Mouse (Mus musculus) kidney, adult 2 months (tissue): ENCODE measurements around the gene Mctp2. TPM values are rescaled to one million over a fixed set of nuclear protein-coding genes. Genes with fewer than 3 reads are reported as not detected.
"Not testable (repeated sequence)": the region's sequence is repeated elsewhere in the genome, so short reads cannot be mapped to it uniquely, and the experiment has no call there.

ENCODE experiments used
- DNase-seq: peaks from one replicate; pipeline ENCODE4 v3.0.0; 2021
- H3K27ac ChIP-seq: fragments of 200-500 bp; 2 replicates; pipeline ENCODE4 v1.5.1; 2012; ENCODE audit warnings: low read depth, low read length, control low read depth, inconsistent platforms; ENCODE audit not compliant: insufficient read depth
- H3K27me3 ChIP-seq: fragments of 200-500 bp; replicated peaks from 2 replicates; pipeline ENCODE4 v1.6.1; 2012; ENCODE audit warnings: mild to moderate bottlenecking, moderate library complexity, low read length, inconsistent platforms; ENCODE audit not compliant: control insufficient read depth, insufficient read depth
- H3K36me3 ChIP-seq: fragments of 200-500 bp; 2 replicates; pipeline ENCODE4 v1.6.1; 2012; ENCODE audit warnings: mild to moderate bottlenecking, moderate library complexity, low read length, inconsistent platforms; ENCODE audit not compliant: control insufficient read depth, insufficient read depth
- H3K4me1 ChIP-seq: fragments of 200-500 bp; 2 replicates; pipeline ENCODE4 v1.6.1; 2011; ENCODE audit warnings: low read length; ENCODE audit not compliant: control insufficient read depth, insufficient read depth
- H3K4me3 ChIP-seq: fragments of 200-500 bp; 2 replicates; pipeline ENCODE4 v1.5.1; 2011; ENCODE audit warnings: mild to moderate bottlenecking, low read depth, low read length, control low read depth; ENCODE audit not compliant: insufficient read depth
- CTCF ChIP-seq: fragments of 200-500 bp; conservative IDR thresholded peaks from 2 replicates; pipeline ENCODE4 v1.5.1; 2011; ENCODE audit warnings: low read depth, mild to moderate bottlenecking, control low read depth, low read length, moderate library complexity, mixed read lengths; ENCODE audit not compliant: insufficient read depth, insufficient read length
- POLR2A ChIP-seq: fragments of 200-500 bp; IDR thresholded peaks from one replicate; pipeline ENCODE4 v1.6.1; 2011; ENCODE audit warnings: low read depth, low read length, control low read depth
- WGBS: fragments of 180-500 bp; shearing (Covaris S2); methylation state at CpG from one replicate; pipeline ENCODE4 v1.1.7; 2018; 5-methylcytosine and 5-hydroxymethylcytosine counted together
- polyA plus RNA-seq: library from polyadenylated mRNA; depleted of rRNA; stranded (reverse); fragments of >200 nt; gene quantifications from 2 replicates; pipeline ENCODE4 v1.2.3, GENCODE M21; 2012

Gene Mctp2
- polyA plus RNA-seq, 1 experiment: 0.48 TPM

DNA sequence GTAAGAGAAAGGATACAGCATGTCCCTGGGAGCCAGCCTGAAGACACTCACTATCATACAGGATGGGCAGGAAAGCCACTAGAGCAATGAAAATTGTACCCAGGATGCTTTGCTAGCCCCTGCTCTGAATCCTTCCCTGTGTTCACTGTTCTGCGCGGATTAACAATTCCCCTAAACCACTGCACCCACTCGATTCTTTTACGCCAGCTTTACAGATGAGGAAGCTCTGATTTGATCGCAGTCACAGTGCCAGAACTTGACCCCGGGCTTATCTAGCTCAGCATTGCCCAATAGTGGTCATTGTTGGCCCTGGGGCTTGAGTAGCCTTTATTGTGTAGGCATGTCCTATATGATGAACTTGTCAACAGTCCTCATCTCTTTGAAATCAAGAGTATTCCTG lies 34.9 kb downstream of the Mctp2 start:
- H3K27me3 ChIP-seq: no peaks in the 10 kb centered on the region
- no peak overlapping the region for H3K4me3 ChIP-seq
- no peaks in the 10 kb centered on the region for H3K36me3 ChIP-seq
- TF ChIP-seq POLR2A (no peak), CTCF (no peak)
- no peak overlapping the region for H3K27ac ChIP-seq
- H3K4me1 ChIP-seq: no peaks in the 10 kb centered on the region
- DNase-seq: no peak
- 81% methylated on average over 6 of the region's 6 CpGs for WGBS

DNA sequence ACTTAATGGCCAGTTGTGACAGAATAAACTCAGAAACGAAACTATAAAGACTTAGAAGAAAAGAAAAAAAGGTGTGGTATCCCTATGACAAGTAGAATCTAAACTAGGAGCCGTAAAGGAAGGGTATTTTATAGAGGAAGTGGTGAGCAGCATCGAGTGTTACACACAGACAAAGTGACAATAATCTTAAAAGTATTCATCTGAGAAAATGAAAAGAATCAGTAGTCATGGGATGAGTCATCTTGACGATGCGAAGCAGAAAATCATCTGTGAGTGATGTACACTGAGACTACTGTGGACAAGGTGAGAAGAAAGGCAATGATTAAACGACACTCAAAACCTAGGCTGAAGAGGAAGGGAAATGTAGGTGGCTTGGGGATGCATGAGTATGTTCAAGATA lies 36.4 kb downstream of the Mctp2 start:
- Histone ChIP-seq H3K36me3 (no peaks in the 10 kb centered on the region), H3K4me3 (no peak overlapping the region), H3K4me1 (no peaks in the 10 kb centered on the region), H3K27me3 (no peaks in the 10 kb centered on the region), H3K27ac (no peak overlapping the region)
- 79% methylated on average over 6 of the region's 6 CpGs for WGBS
- no peak for TF ChIP-seq POLR2A
- TF ChIP-seq CTCF: no peak
- no peak for DNase-seq

DNA sequence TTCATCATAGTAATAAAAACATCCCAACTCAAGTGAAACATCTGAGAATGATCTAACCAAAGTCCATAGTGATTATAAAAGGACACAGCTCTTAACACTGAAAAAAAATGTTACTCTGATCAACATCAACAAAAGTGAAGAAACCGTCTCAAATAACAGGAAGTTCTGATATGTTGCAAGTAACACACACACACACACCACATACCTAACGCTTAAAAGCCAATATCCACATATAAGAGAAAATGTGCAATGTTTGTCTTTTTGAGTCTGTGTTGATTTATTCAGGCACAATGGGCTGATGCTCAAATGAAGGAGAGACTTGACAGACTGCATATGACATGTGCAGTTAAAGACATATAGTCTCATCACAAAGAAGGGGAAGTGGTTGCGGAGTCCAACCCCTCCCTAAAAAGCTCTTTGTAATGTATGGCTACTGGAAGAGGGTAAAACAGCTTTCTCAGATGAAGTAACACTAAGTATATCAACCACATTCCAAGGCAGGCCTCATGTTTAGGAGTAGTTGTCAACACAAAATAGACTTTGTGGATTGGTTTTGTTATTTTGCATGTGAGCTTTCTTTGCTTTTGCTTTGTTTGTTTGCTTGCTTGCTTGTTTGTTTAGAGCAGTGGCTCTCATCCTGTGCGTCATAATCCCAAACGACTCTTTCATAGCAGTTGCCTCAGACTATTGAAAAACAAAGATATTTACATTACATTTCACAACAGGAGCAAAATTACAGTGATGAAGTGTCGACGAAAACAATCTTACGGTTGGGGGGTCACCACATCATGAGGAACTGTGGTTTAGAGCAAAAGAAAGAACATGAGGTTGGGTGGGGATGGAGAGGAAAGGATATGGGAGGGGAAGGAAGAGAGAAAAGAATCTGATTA lies 45.4 kb downstream of the Mctp2 start:
- no peaks in the 10 kb centered on the region for H3K4me1 ChIP-seq
- no peaks in the 10 kb centered on the region for H3K36me3 ChIP-seq
- H3K4me3 ChIP-seq: no peak overlapping the region
- TF ChIP-seq POLR2A (no peak), CTCF (no peak)
- H3K27ac ChIP-seq: no peak overlapping the region
- no peak for DNase-seq
- 89% methylated on average over 8 of the region's 8 CpGs for WGBS
- H3K27me3 ChIP-seq: no peaks in the 10 kb centered on the region; the same call in 1 of the 2 replicates

DNA sequence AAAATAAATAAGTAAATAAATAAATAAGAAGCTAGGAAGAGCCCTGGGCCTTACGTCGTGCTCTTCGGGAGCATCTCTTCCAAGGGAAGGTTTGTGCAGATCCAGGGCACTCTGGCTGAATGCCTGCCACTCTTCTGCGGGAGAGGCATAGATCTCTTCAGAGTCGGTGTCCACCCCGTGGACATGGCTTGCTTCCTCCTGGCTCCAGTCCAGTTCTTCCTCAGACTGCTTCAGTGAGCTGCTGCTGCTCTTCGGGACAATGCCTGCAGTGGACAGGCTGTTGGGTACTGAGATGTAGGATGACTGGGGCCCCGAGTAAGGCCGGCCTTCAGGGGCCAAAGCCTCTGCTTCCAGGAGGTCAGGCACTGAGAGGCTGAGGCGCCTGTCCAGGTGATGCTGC lies 47.4 kb downstream of the Mctp2 start:
- TF ChIP-seq POLR2A (no peak), CTCF (no peak)
- no peaks in the 10 kb centered on the region; the same call in 1 of the 2 replicates for H3K27me3 ChIP-seq
- WGBS: 74% methylated on average over 10 of the region's 10 CpGs

DNA sequence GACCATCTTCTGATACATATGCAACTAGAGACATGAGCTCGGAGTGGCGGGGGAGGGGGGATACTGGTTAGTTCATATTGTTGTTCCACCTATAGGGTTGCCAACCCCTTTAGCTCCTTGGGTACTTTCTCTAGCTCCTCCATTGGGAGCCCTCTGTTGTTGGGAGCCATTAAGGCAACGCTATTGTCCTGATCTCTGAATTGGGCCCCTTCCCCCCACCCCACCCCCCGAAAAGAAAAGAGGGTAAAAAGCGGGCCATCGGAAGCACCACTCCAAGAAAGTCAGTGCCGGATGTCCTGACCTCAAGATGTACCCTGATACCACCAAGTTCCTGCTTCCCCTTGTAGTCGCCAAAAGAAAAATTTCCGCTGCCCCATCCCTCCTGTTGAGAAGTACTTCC lies 56.1 kb downstream of the Mctp2 start:
- not testable (repeated sequence) for H3K27ac ChIP-seq, H3K4me3 ChIP-seq, H3K4me1 ChIP-seq, H3K36me3 ChIP-seq, H3K27me3 ChIP-seq, DNase-seq
- WGBS: 94% methylated on average over 9 of the region's 9 CpGs

More for the DNA sequence above, 47.4 kb downstream of the Mctp2 start:
- no peak overlapping the region for H3K27ac ChIP-seq
- H3K4me3 ChIP-seq: no peak overlapping the region
- no peaks in the 10 kb centered on the region for H3K4me1 ChIP-seq
- no peak for DNase-seq
- no peaks in the 10 kb centered on the region for H3K36me3 ChIP-seq

DNA sequence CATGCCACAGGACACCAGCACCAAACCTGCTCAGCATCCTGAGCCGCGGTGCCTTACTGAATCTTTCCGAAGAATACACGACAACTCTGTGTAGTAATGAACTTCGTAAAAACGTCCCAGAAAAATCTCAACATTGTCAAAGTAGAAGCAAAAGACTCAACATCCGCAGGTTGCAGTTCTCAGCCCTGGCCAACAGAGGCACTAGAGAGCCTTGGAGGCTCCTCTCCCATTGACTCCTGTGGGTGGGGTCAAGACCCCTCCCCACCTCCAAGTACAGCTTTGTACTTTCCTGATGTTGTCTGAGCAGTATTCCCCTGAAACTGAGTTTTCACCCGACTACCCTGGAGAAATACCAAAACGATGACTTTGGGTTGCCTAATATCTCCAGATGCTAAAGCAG lies 65.1 kb downstream of the Mctp2 start:
- no peaks in the 10 kb centered on the region for H3K27me3 ChIP-seq

DNA sequence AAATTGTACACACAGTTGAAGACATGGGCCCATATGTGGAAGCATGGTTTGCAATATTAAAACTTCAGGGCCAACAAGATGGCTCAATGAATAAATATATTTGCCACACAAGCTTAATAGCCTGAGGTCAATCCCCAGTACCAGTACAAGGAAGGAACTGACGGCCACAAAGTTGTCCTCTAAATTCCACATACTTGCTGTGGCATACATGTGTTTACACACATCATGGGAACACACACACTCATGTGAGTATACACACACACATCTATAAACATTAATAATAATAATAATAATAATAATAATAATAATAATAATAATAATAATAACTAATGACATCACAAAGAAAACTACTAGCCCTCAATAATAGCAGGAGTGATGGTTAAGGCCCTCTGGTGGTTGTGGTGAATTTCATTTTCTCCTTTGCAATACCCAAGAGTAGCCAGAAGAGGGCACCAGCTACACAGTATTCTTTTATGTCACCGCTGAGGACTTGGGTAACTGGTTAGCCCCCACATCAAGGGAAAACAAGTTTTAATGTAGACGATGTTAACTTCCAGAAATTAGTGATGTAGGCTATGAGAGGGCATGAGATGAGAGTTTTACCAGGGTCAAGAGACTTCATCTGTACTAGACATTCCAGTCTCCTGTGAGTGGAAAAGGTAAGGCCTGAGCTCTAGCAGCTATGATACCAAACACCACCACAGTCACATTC lies 66.5 kb downstream of the Mctp2 start:
- Histone ChIP-seq H3K4me1 (no peaks in the 10 kb centered on the region), H3K36me3 (no peaks in the 10 kb centered on the region), H3K27ac (no peak overlapping the region), H3K27me3 (no peaks in the 10 kb centered on the region), H3K4me3 (no peak overlapping the region)
- DNase-seq: peak; percentile 61
- WGBS: 30% methylated on average over 3 of the region's 3 CpGs
- TF ChIP-seq CTCF: peak; percentile 52
- TF ChIP-seq POLR2A: no peak

More for the DNA sequence above, 65.1 kb downstream of the Mctp2 start:
- Histone ChIP-seq H3K36me3 (no peaks in the 10 kb centered on the region), H3K4me1 (no peaks in the 10 kb centered on the region), H3K4me3 (no peak overlapping the region), H3K27ac (no peak overlapping the region)
- DNase-seq: no peak
- peak; percentile 36 for TF ChIP-seq CTCF
- TF ChIP-seq POLR2A: no peak
- WGBS: 94% methylated on average over 9 of the region's 9 CpGs
